11 mouse cellular contexts compared by ENCODE assay signal in the genomic region with DNA sequence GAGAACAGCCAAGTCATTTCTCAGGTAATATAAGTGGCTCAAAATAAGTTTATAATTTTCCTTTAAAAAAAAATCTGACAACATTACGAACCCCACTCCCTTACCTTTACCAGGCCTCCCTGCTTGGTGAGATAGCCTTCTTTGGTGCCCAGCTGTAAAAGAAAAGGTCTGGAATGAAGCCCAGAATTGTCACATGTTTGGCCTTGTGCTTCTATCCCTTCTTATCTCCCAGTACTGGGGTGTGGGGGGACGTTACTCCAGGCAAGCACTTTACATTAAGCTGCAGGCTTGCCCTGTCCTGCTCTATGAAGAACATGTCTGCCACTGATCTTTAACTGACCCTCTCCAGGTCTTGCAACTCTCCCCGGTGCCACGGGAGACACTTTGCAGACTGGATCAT. TPM values are rescaled to one million over a fixed set of nuclear protein-coding genes. Genes with fewer than 3 reads are reported as not detected.
DNase-seq lines count a peak whose midpoint lies in the region; ATAC-seq lines count a peak whose summit lies in the region.
"Had no signal": no experiment of that assay in that cellular context is flagged by ENCODE, and none has a peak within 500 bp of the region (broad histone marks: within the 10 kb centered on the region; RNA-seq: fewer than 3 reads in every experiment).

No protein-coding gene starts in this region.

- H3K4me3 ChIP-seq in liver, embryonic 12.5 days = no peak overlapping the region
- H3K4me3 ChIP-seq: embryonic facial prominence, embryonic 13.5 days; hindbrain, embryonic 15.5 days; limb, embryonic 13.5 days had no signal

- peaks cover 44% of the 10 kb centered on the region for H3K36me3 ChIP-seq in liver, embryonic 12.5 days
- H3K36me3 ChIP-seq: embryonic facial prominence, embryonic 13.5 days; hindbrain, embryonic 15.5 days; limb, embryonic 13.5 days had no signal

- peak; percentile 76 for ATAC-seq in liver, embryonic 12.5 days

- DNase-seq in 416B (ENCODE audit: low read depth) = peak; percentile 57
- peak; percentile 98 for DNase-seq in MEL-GATA-1-ER (ENCODE audit: extremely low read depth, low read depth)
- DNase-seq in heart, adult 8-10 months (ENCODE audit: low spot score) = peak; percentile 72
- no peak for DNase-seq in layer of hippocampus, postnatal 10 days (ENCODE audit: low spot score in 2 of 2)
- DNase-seq in thymus, postnatal 10 days (ENCODE audit: low spot score in 2 of 2) = no peak
- no peak for DNase-seq in gastrocnemius, postnatal 4 days (ENCODE audit: low spot score in 2 of 2)
- no peak for DNase-seq in layer of hippocampus, postnatal 36 days

- peaks cover 71% of the 10 kb centered on the region for H3K4me1 ChIP-seq in liver, embryonic 12.5 days
- H3K4me1 ChIP-seq: hindbrain, embryonic 15.5 days; limb, embryonic 13.5 days had no signal

- H3K27ac ChIP-seq in liver, embryonic 12.5 days = peak overlapping the region; percentile 78
- H3K27ac ChIP-seq: embryonic facial prominence, embryonic 13.5 days; hindbrain, embryonic 15.5 days; limb, embryonic 13.5 days had no signal

- H3K9ac ChIP-seq in liver, embryonic 12.5 days = 0 out of 2 replicates have a peak overlapping the region, but pooled peaks have one; percentile 36
- H3K9ac ChIP-seq: embryonic facial prominence, embryonic 13.5 days; hindbrain, embryonic 15.5 days; limb, embryonic 13.5 days had no signal

- H3K27me3 ChIP-seq in liver, embryonic 12.5 days (replicated peaks) = no peaks in the 10 kb centered on the region
- H3K27me3 ChIP-seq: embryonic facial prominence, embryonic 13.5 days; hindbrain, embryonic 15.5 days; limb, embryonic 13.5 days had no signal

- no peaks in the 10 kb centered on the region for H3K9me3 ChIP-seq in liver, embryonic 12.5 days (replicated peaks)
- H3K9me3 ChIP-seq: embryonic facial prominence, embryonic 13.5 days; hindbrain, embryonic 15.5 days; limb, embryonic 13.5 days had no signal

- H3K4me2 ChIP-seq in liver, embryonic 12.5 days = peak overlapping the region; percentile 39
- H3K4me2 ChIP-seq: embryonic facial prominence, embryonic 13.5 days; hindbrain, embryonic 15.5 days; limb, embryonic 13.5 days had no signal

- 28% methylated on average over 4 of the region's 4 CpGs for WGBS in liver, embryonic 12.5 days (ENCODE audit: insufficient replicate concordance)

RNA-seq across cellular contexts. Expression of a gene that starts 22.5 kb away (rescaled TPM):
- total RNA-seq in heart, adult 8-10 months (2022) = 100 to 1,000 TPM in 1 of 4 experiments, 10 to 100 TPM in 3; 87.5 to 104 (median 90.4) TPM
- polyA plus RNA-seq in liver, embryonic 12.5 days (2016; fragmentation: Nextera tagmentation; extraction: Ambion mirVana) = 72.6 and 77.5 TPM in 2 replicates
- 10 to 100 TPM; 65.3 to 66.9 TPM for total RNA-seq in layer of hippocampus, postnatal 10 days (2021)
- total RNA-seq in gastrocnemius, postnatal 4 days (2021) = 10 to 100 TPM; 55.8 to 59.8 TPM
- total RNA-seq in layer of hippocampus, postnatal 36 days (2021) = 10 to 100 TPM; 64.8 to 65.3 TPM

RNA-seq across cellular contexts. Expression of a gene that starts 40.6 kb away (rescaled TPM):
- total RNA-seq in heart, adult 8-10 months (2022) = 1 to 10 TPM; 5.5 to 9.2 (median 6.6) TPM
- 22.0 and 22.7 TPM in 2 replicates for polyA plus RNA-seq in liver, embryonic 12.5 days (2016; fragmentation: Nextera tagmentation; extraction: Ambion mirVana)
- total RNA-seq in layer of hippocampus, postnatal 10 days (2021) = 1 to 10 TPM; 4.7 to 7.1 TPM
- 1 to 10 TPM; 2.6 to 3.4 TPM for total RNA-seq in gastrocnemius, postnatal 4 days (2021)
- total RNA-seq in layer of hippocampus, postnatal 36 days (2021) = 1 to 10 TPM; 4.4 to 7.0 TPM

Comparison
In these comparisons a context has a peak if more than half of its experiments do, and no peak if none do; other contexts are left out.
1. DNase-seq: peak in 416B (single experiment), MEL-GATA-1-ER (single experiment) and heart, adult 8-10 months (single experiment); none in layer of hippocampus, postnatal 10 days (0 of 2), thymus, postnatal 10 days (0 of 2), gastrocnemius, postnatal 4 days (0 of 2) and layer of hippocampus, postnatal 36 days (0 of 2).